Mouse (Mus musculus) brain, embryonic 14.5 days (tissue): ENCODE data around the gene Sorl1.

Experiments
- CTCF ChIP-seq: fragments of 200-500 bp; IDR thresholded peaks from 2 replicates; pipeline ENCODE4 v1.5.1; 2012; ENCODE audit warnings: inconsistent platforms, mild to moderate bottlenecking, moderate library complexity, borderline replicate concordance; ENCODE audit not compliant: insufficient read depth, insufficient read length; ENCODE audit errors: extremely low read depth
- POLR2A ChIP-seq: fragments of 200-500 bp; IDR thresholded peaks from 2 replicates; pipeline ENCODE4 v1.6.1; 2012; ENCODE audit warnings: mild to moderate bottlenecking, inconsistent platforms, borderline replicate concordance; ENCODE audit not compliant: poor library complexity, insufficient read depth, insufficient read length, severe bottlenecking; ENCODE audit errors: extremely low read depth

- TF ChIP-seq CTCF (no peak), POLR2A (no peak)
Observed at GRCm38 (mm10) chr9:42044651-42045050, 79.4 kb downstream of the Sorl1 start.
